20 mouse cellular contexts compared by ENCODE assay signal in the genomic region with DNA sequence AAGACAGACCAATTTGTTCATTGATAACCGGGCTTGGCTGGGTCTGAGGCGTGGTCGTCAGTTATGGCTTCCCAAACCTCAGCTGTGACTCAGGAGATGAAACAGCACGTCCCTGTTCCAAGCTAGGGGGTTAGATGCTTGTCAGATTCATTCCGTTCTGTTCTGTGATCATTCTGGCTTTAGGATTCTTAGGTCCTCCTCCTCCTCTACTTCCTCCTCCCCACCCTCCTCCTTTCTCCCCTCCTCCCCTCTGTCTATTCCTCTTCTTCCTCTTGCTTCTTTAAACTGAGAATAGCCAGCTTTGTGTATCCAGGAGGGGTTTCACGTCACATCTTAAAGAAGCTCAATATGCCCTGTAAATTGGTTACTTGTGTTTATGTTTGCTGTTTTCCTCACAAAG.
A peak's percentile ranks its signal among the peaks of the same experiment; 100 is the strongest.
DNase-seq lines count a peak whose midpoint lies in the region; ATAC-seq lines count a peak whose summit lies in the region.
"Had no signal": no experiment of that assay in that cellular context is flagged by ENCODE, and none has a peak within 500 bp of the region (broad histone marks: within the 10 kb centered on the region; RNA-seq: fewer than 3 reads in every experiment).

No protein-coding gene starts in this region.

- ATAC-seq in frontal cortex, adult (ENCODE audit: low TSS enrichment) = peak; percentile 60
- peak; percentile 29; the same call in 1 of the 2 replicates for ATAC-seq in megakaryocyte-erythroid progenitor cell, adult 5-6 weeks (replicated peaks; ENCODE audit: low FRiP score, low TSS enrichment, poor library complexity, severe bottlenecking)
- ATAC-seq: activated CD4-positive, CD25-positive, alpha-beta regulatory T cell, adult 4 months; forebrain, embryonic 15.5 days; hindbrain, postnatal 0 days; inflammation-experienced regulatory T-cells, adult 6 months had no signal

- DNase-seq in frontal cortex, postnatal 14 days (ENCODE audit: low spot score in 2 of 2) = no peak
- peak; percentile 41 for DNase-seq in NIH3T3 (ENCODE audit: low read depth)
- DNase-seq in thymus, postnatal 14 days = no peak
- no peak for DNase-seq in adrenal gland, postnatal 10 days
- DNase-seq in layer of hippocampus, postnatal 14 days (ENCODE audit: low spot score in 2 of 2) = no peak
- DNase-seq: adrenal gland, adult 8-10 months; adrenal gland, postnatal 36 days; B cell, adult 2 months; cerebellum, adult 18-20 months; cerebellum, adult 9-10 months; cerebellum, postnatal 14 days; gastrocnemius, postnatal 36 days; heart, postnatal 14 days; heart, postnatal 4 days had no signal
